Mouse (Mus musculus): ENCODE results near the gene Plxna1.

DNA sequence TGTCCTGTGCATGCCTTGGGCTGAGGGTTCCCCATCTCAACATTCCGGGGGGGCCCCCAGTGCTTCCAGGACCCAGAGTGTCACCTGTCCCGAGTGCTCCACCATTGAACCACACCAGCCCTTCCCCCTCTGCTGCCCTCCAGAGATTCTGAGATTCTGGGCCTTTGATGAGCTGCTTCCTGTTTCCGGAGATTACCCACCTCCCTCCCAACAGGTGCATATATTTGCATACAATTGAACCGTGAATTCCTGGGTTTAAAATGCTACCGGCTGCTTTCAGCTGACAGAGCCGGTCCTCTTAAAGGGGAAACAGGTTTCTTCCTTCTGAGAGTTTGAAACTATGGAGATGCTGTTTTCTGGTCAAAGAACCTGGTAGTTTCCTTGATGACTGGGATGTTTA, 74.3 kb downstream of the Plxna1 start:
- TF ChIP-seq POLR2A (IDR thresholded peaks at IDR 0.05; ENCODE audit: extremely low read depth, insufficient read depth, low read length): no peak
- TF ChIP-seq CTCF (IDR thresholded peaks at IDR 0.05; ENCODE audit: extremely low read depth, insufficient read depth, low read length): no peak
